Comparison of ENCODE assay signal across 31 mouse cellular contexts in the genomic region with DNA sequence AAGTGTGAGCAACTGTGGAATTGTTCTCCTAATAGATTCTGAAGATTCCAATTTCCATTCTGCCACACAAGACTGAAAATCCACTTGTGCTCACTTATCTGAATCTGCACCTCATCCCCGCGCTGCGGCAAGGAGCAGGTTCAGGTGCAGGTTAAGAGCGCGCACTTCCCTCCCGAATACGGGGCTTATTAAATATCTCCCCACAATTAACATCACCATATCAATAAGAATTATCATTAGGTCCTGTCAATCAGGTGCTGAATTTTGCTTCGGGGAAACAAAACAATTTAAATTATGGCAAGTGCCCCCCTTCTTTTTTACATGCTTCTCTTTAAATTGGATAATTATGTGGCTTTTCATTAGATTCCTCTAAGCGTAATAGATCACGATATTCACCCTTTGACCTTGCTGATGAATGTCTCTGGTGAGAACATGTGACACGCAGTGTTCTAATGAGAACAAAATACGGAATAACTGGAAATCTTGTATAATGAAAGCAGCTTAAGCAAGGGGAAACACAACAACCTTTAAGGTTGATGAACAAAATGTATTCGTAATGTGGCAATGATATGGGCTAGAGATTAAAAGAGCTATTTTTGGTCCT.
DNase-seq lines count a peak whose midpoint lies in the region; ATAC-seq and TF ChIP-seq lines count a peak whose summit lies in the region.
"Had no signal": no experiment of that assay in that cellular context is flagged by ENCODE, and none has a peak within 500 bp of the region (broad histone marks: within the 10 kb centered on the region; RNA-seq: fewer than 3 reads in every experiment).

No protein-coding gene starts in this region.

- H3K4me3 ChIP-seq in forebrain, embryonic 13.5 days, result no peak overlapping the region
- H3K4me3 ChIP-seq in forebrain, embryonic 11.5 days (ENCODE audit: low read depth, low read length), result no peak overlapping the region
- no peak overlapping the region for H3K4me3 ChIP-seq in midbrain, embryonic 13.5 days (replicated peaks)
- no peak overlapping the region for H3K4me3 ChIP-seq in midbrain, embryonic 11.5 days (ENCODE audit: low read depth, low read length)
- no peak overlapping the region for H3K4me3 ChIP-seq in forebrain, embryonic 16.5 days (replicated peaks; ENCODE audit: low read length)
- no peak overlapping the region for H3K4me3 ChIP-seq in hindbrain, postnatal 0 days (ENCODE audit: low read length)
- H3K4me3 ChIP-seq: embryonic facial prominence, embryonic 13.5 days; heart, embryonic 13.5 days; limb, embryonic 10.5 days; limb, embryonic 15.5 days; liver, embryonic 13.5 days; megakaryocyte, embryonic 14.5 days had no signal

- no peak overlapping the region for H3K27ac ChIP-seq in forebrain, embryonic 13.5 days
- no peak overlapping the region for H3K27ac ChIP-seq in forebrain, embryonic 11.5 days (ENCODE audit: low read depth, low read length)
- H3K27ac ChIP-seq in midbrain, embryonic 13.5 days, result peak overlapping the region; percentile 72; the same call in 1 of the 2 replicates
- no peak overlapping the region for H3K27ac ChIP-seq in midbrain, embryonic 11.5 days (ENCODE audit: low read depth, low read length)
- H3K27ac ChIP-seq in forebrain, embryonic 16.5 days (ENCODE audit: low read length), result no peak overlapping the region
- H3K27ac ChIP-seq in hindbrain, postnatal 0 days, result peak overlapping the region; percentile 51; the same call in 1 of the 2 replicates
- H3K27ac ChIP-seq: embryonic facial prominence, embryonic 13.5 days; heart, embryonic 13.5 days; limb, embryonic 10.5 days; limb, embryonic 15.5 days; liver, embryonic 13.5 days; stomach, postnatal 0 days had no signal

- ATAC-seq in forebrain, embryonic 13.5 days, result peak; percentile 69; the same call in 1 of the 2 replicates
- ATAC-seq in forebrain, embryonic 11.5 days (replicated peaks; ENCODE audit: low FRiP score), result no peak
- no peak for ATAC-seq in midbrain, embryonic 13.5 days
- ATAC-seq in midbrain, embryonic 11.5 days (ENCODE audit: low FRiP score), result no peak
- ATAC-seq in forebrain, embryonic 16.5 days, result peak; percentile 75; the same call in 1 of the 2 replicates
- no peak; the same call in 1 of the 2 replicates for ATAC-seq in hindbrain, postnatal 0 days
- ATAC-seq: intestine, postnatal 0 days; lung, postnatal 0 days had no signal

- intact Hi-C loops in left cerebral cortex, postnatal 25 days (cut with DNase I), result no loop called here

- H3K36me3 ChIP-seq in forebrain, embryonic 13.5 days (ENCODE audit: poor library complexity, severe bottlenecking), result no peaks in the 10 kb centered on the region
- H3K36me3 ChIP-seq in forebrain, embryonic 11.5 days (ENCODE audit: control insufficient read depth, insufficient read depth, low read length), result no peaks in the 10 kb centered on the region
- no peaks in the 10 kb centered on the region for H3K36me3 ChIP-seq in midbrain, embryonic 13.5 days
- no peaks in the 10 kb centered on the region for H3K36me3 ChIP-seq in midbrain, embryonic 11.5 days (ENCODE audit: control insufficient read depth, insufficient read depth, low read length)
- no peaks in the 10 kb centered on the region for H3K36me3 ChIP-seq in forebrain, embryonic 16.5 days (ENCODE audit: control insufficient read depth, insufficient read depth)
- H3K36me3 ChIP-seq in hindbrain, postnatal 0 days (ENCODE audit: insufficient read depth, low read length), result no peaks in the 10 kb centered on the region
- H3K36me3 ChIP-seq: embryonic facial prominence, embryonic 13.5 days; heart, embryonic 13.5 days; limb, embryonic 10.5 days; limb, embryonic 15.5 days; liver, embryonic 13.5 days had no signal

- DNase-seq in forebrain, embryonic 11.5 days (ENCODE audit: low spot score), result no peak
- DNase-seq in midbrain, embryonic 11.5 days (ENCODE audit: low spot score, missing footprints), result no peak
- DNase-seq in hindbrain, postnatal 0 days (ENCODE audit: low spot score), result peak; percentile 39
- DNase-seq in right cerebral cortex, adult 18-20 months, result no peak
- no peak for DNase-seq in left cerebral cortex, postnatal 25 days (ENCODE audit: low spot score in 2 of 2)
- DNase-seq: adrenal gland, adult 8-10 months; cerebellum, adult 11 months; cerebellum, adult 9-11 months; gastrocnemius, postnatal 10 days; heart, postnatal 10 days; kidney, adult 9 months; kidney, postnatal 10 days; layer of hippocampus, postnatal 36 days; liver, embryonic 13.5 days; lung, adult 18-20 months; lung, postnatal 4 days; right cerebral cortex, postnatal 4 days; thymus, adult 18-20 months; thymus, postnatal 25 days had no signal

- no peak for TF ChIP-seq CTCF in hindbrain, postnatal 0 days (IDR thresholded peaks at IDR 0.05; ENCODE audit: low read depth)

- H3K27me3 ChIP-seq in forebrain, embryonic 13.5 days, result no peaks in the 10 kb centered on the region
- no peaks in the 10 kb centered on the region for H3K27me3 ChIP-seq in forebrain, embryonic 11.5 days (ENCODE audit: control insufficient read depth, insufficient read depth, low read length)
- no peaks in the 10 kb centered on the region for H3K27me3 ChIP-seq in midbrain, embryonic 13.5 days
- H3K27me3 ChIP-seq in midbrain, embryonic 11.5 days (ENCODE audit: control insufficient read depth, insufficient read depth, low read length), result no peaks in the 10 kb centered on the region
- no peaks in the 10 kb centered on the region for H3K27me3 ChIP-seq in forebrain, embryonic 16.5 days (replicated peaks; ENCODE audit: control insufficient read depth, insufficient read depth, low read length)
- no peaks in the 10 kb centered on the region for H3K27me3 ChIP-seq in hindbrain, postnatal 0 days (ENCODE audit: insufficient read depth, low read length)
- H3K27me3 ChIP-seq: CH12.LX; embryonic facial prominence, embryonic 13.5 days; heart, embryonic 13.5 days; limb, embryonic 15.5 days; liver, embryonic 13.5 days had no signal

- H3K4me2 ChIP-seq in forebrain, embryonic 13.5 days, result no peak overlapping the region
- H3K4me2 ChIP-seq in forebrain, embryonic 11.5 days (ENCODE audit: low read depth, low read length, severe bottlenecking), result no peak overlapping the region
- H3K4me2 ChIP-seq in midbrain, embryonic 13.5 days (replicated peaks), result no peak overlapping the region
- H3K4me2 ChIP-seq in midbrain, embryonic 11.5 days, result no peak overlapping the region
- no peak overlapping the region for H3K4me2 ChIP-seq in forebrain, embryonic 16.5 days (ENCODE audit: low read length)
- no peak overlapping the region for H3K4me2 ChIP-seq in hindbrain, postnatal 0 days (ENCODE audit: low read depth, low read length)
- H3K4me2 ChIP-seq: embryonic facial prominence, embryonic 13.5 days; heart, embryonic 13.5 days; limb, embryonic 15.5 days; liver, embryonic 13.5 days had no signal

- H3K9me3 ChIP-seq in forebrain, embryonic 13.5 days (replicated peaks), result no peaks in the 10 kb centered on the region
- no peaks in the 10 kb centered on the region for H3K9me3 ChIP-seq in forebrain, embryonic 11.5 days (ENCODE audit: control insufficient read depth, low read length)
- no peaks in the 10 kb centered on the region for H3K9me3 ChIP-seq in midbrain, embryonic 13.5 days
- no peaks in the 10 kb centered on the region for H3K9me3 ChIP-seq in midbrain, embryonic 11.5 days (ENCODE audit: control insufficient read depth, low read length)
- H3K9me3 ChIP-seq in forebrain, embryonic 16.5 days (ENCODE audit: control insufficient read depth, low read length), result no peaks in the 10 kb centered on the region
- H3K9me3 ChIP-seq in hindbrain, postnatal 0 days (ENCODE audit: low read length), result no peaks in the 10 kb centered on the region
- H3K9me3 ChIP-seq: embryonic facial prominence, embryonic 13.5 days; heart, embryonic 13.5 days; limb, embryonic 10.5 days; limb, embryonic 15.5 days; liver, embryonic 13.5 days; megakaryocyte, embryonic 14.5 days had no signal

- H3K9ac ChIP-seq in forebrain, embryonic 13.5 days, result no peak overlapping the region
- H3K9ac ChIP-seq in forebrain, embryonic 11.5 days (ENCODE audit: low read length), result no peak overlapping the region
- no peak overlapping the region for H3K9ac ChIP-seq in midbrain, embryonic 13.5 days (replicated peaks)
- H3K9ac ChIP-seq in midbrain, embryonic 11.5 days (ENCODE audit: low read length), result no peak overlapping the region
- no peak overlapping the region for H3K9ac ChIP-seq in forebrain, embryonic 16.5 days (replicated peaks; ENCODE audit: low read depth, low read length)
- H3K9ac ChIP-seq in hindbrain, postnatal 0 days (replicated peaks; ENCODE audit: low read length), result no peak overlapping the region
- H3K9ac ChIP-seq: embryonic facial prominence, embryonic 13.5 days; heart, embryonic 13.5 days; limb, embryonic 15.5 days; liver, embryonic 13.5 days had no signal

- peaks cover 11% of the 10 kb centered on the region; the same call in 1 of the 2 replicates for H3K4me1 ChIP-seq in forebrain, embryonic 13.5 days
- H3K4me1 ChIP-seq in forebrain, embryonic 11.5 days (replicated peaks; ENCODE audit: control insufficient read depth, insufficient read depth, low read length), result no peaks in the 10 kb centered on the region
- peaks cover 13% of the 10 kb centered on the region for H3K4me1 ChIP-seq in midbrain, embryonic 13.5 days (replicated peaks)
- no peaks in the 10 kb centered on the region for H3K4me1 ChIP-seq in midbrain, embryonic 11.5 days (ENCODE audit: control insufficient read depth, insufficient read depth, low read length)
- peaks cover 5% of the 10 kb centered on the region; the same call in 1 of the 2 replicates for H3K4me1 ChIP-seq in forebrain, embryonic 16.5 days (replicated peaks; ENCODE audit: control insufficient read depth, insufficient read depth, low read length)
- no peaks in the 10 kb centered on the region for H3K4me1 ChIP-seq in hindbrain, postnatal 0 days (ENCODE audit: insufficient read depth, low read length)
- H3K4me1 ChIP-seq: embryonic facial prominence, embryonic 13.5 days; limb, embryonic 15.5 days; liver, embryonic 13.5 days; megakaryocyte, embryonic 14.5 days had no signal

- 61% methylated on average over 13 of the region's 13 CpGs for WGBS in forebrain, embryonic 13.5 days
- 78% methylated on average over 13 of the region's 13 CpGs for WGBS in forebrain, embryonic 11.5 days
- WGBS in midbrain, embryonic 13.5 days, result 66% methylated on average over 13 of the region's 13 CpGs
- 85% methylated on average over 13 of the region's 13 CpGs for WGBS in midbrain, embryonic 11.5 days
- 60% methylated on average over 13 of the region's 13 CpGs for WGBS in forebrain, embryonic 16.5 days
- WGBS in hindbrain, postnatal 0 days, result 58% methylated on average over 13 of the region's 13 CpGs

Comparison
In these comparisons a context has a peak if more than half of its experiments do, and no peak if none do; other contexts are left out.
1. ATAC-seq: peak in forebrain, embryonic 13.5 days (single experiment) and forebrain, embryonic 16.5 days (single experiment); none in forebrain, embryonic 11.5 days (single experiment), midbrain, embryonic 13.5 days (single experiment), midbrain, embryonic 11.5 days (single experiment) and hindbrain, postnatal 0 days (single experiment).
2. H3K27ac ChIP-seq: peak in midbrain, embryonic 13.5 days (single experiment) and hindbrain, postnatal 0 days (single experiment); none in forebrain, embryonic 13.5 days (single experiment), forebrain, embryonic 11.5 days (single experiment), midbrain, embryonic 11.5 days (single experiment) and forebrain, embryonic 16.5 days (single experiment).